Mouse (Mus musculus): ENCODE data around the gene Greb1. TPM values are rescaled to one million over a fixed set of nuclear protein-coding genes. Genes with fewer than 3 reads are reported as not detected.

Gene Greb1
- polyA plus RNA-seq, 1 experiment = not detected

DNA sequence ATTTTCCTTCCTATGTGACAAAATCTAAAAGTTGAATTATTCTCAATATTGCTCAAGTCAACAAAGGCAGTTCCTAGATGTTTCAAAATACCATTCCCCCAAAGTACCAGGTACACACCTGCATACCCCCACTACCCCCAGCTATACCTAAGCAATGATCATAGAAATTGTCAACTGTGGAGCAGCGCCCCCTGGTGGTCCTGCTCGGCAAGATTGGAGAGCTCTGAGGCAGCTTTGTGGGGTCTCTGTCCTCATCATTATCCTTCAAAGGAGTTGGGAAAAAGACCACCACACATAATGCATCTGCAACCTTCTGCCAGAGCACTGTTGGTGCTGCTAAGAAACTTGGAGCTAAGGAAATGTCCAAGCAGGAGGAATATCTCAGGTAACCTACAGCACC is 46.4 kb downstream of the Greb1 start:
- Histone ChIP-seq H3K27ac (ENCODE audit: insufficient read depth, low read depth, low read length) (no peak overlapping the region), H3K4me1 (ENCODE audit: control insufficient read depth, insufficient read depth, low read length) (no peaks in the 10 kb centered on the region), H3K4me3 (ENCODE audit: insufficient read depth, low read depth, low read length) (no peak overlapping the region)
- TF ChIP-seq CTCF (IDR thresholded peaks at IDR 0.05; ENCODE audit: insufficient read depth, low read depth, low read length) (peak; percentile 77), POLR2A (IDR thresholded peaks at IDR 0.05; ENCODE audit: insufficient read depth, low read depth, low read length) (no peak)
- 3% methylated on average over 2 of the region's 2 CpGs for WGBS

DNA sequence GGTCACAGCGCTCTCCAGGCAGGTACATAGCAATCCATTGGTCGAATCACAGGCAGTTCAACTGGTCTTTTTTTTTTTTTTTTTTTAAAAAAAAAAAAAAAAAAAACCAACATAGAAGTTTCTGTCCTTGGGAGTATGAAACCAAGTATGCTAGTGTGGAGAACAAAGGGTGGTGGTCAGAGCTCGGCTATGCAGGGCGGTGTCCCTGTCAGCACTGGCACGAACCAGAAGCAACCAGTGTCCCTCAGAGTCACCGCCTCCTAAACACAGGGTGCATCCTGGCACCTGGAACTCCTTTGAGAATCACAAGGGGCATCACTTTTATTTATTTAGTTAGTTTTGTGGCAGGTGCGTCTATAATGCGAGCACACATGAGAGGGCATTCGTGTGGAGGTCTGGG is 47.1 kb downstream of the Greb1 start:
- WGBS = 88% methylated on average over 9 of the region's 9 CpGs
- Histone ChIP-seq H3K4me3 (ENCODE audit: insufficient read depth, low read depth, low read length) (no peak overlapping the region), H3K27ac (ENCODE audit: insufficient read depth, low read depth, low read length) (no peak overlapping the region), H3K4me1 (ENCODE audit: control insufficient read depth, insufficient read depth, low read length) (no peaks in the 10 kb centered on the region)
- TF ChIP-seq POLR2A (IDR thresholded peaks at IDR 0.05; ENCODE audit: insufficient read depth, low read depth, low read length) (no peak), CTCF (IDR thresholded peaks at IDR 0.05; ENCODE audit: insufficient read depth, low read depth, low read length) (no peak)

DNA sequence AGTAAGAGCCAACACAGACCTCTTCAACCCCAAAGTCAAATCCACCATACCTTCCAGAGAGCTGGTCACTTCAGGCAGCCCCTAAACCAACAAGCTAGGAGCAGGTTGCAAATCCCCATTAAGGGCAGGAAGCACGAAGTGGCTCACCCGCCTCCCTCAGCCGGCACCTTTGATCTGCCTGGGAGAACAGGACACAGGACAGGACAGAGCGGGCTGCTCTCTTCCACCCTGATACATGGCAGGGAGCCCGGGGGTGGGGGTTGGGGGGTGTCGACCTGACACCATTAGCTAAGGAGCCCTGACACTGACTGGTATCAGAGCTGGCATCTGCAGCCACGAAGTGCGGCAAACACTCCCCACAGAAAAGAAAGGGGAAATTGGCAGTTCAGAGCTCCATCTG is 47.6 kb downstream of the Greb1 start:
- Histone ChIP-seq H3K27ac (ENCODE audit: insufficient read depth, low read depth, low read length) (no peak overlapping the region), H3K4me1 (ENCODE audit: control insufficient read depth, insufficient read depth, low read length) (no peaks in the 10 kb centered on the region), H3K4me3 (ENCODE audit: insufficient read depth, low read depth, low read length) (no peak overlapping the region)
- 47% methylated on average over 8 of the region's 8 CpGs for WGBS
- TF ChIP-seq CTCF (IDR thresholded peaks at IDR 0.05; ENCODE audit: insufficient read depth, low read depth, low read length) (no peak), POLR2A (IDR thresholded peaks at IDR 0.05; ENCODE audit: insufficient read depth, low read depth, low read length) (no peak)

DNA sequence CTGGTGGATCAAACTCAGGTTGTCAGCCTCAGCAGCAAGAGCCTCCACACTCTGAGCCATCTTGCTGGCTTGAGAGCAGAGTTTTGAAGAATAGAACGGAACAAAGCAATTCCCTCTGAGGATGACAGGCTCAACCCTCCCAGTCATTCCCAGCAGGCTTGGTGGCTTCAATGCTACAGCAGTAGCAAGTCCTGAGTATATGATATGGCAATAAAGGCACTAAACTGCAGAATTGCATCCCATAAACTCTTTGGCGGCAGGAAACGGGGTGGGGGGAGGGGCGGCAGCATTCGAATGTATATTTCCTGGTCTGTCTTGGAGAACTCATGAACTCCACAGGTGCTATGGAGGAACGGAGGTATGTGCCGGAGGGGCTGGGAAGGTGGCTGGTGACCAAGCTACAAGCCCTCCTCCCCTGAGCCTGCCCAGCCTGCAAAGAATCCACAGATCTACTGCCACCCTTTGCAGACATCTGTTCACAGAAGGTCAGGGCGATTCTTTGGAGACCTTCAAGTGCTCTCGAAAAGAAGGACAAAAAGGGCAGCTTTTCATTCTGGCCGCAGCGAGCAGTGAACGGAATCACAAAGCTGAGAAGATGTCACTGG is 48.3 kb downstream of the Greb1 start:
- Histone ChIP-seq H3K4me3 (ENCODE audit: insufficient read depth, low read depth, low read length) (no peak overlapping the region), H3K4me1 (ENCODE audit: control insufficient read depth, insufficient read depth, low read length) (no peaks in the 10 kb centered on the region), H3K27ac (ENCODE audit: insufficient read depth, low read depth, low read length) (no peak overlapping the region)
- WGBS = 63% methylated on average over 12 of the region's 12 CpGs
- TF ChIP-seq CTCF (IDR thresholded peaks at IDR 0.05; ENCODE audit: insufficient read depth, low read depth, low read length) = no peak
- TF ChIP-seq POLR2A (IDR thresholded peaks at IDR 0.05; ENCODE audit: insufficient read depth, low read depth, low read length) = no peak

DNA sequence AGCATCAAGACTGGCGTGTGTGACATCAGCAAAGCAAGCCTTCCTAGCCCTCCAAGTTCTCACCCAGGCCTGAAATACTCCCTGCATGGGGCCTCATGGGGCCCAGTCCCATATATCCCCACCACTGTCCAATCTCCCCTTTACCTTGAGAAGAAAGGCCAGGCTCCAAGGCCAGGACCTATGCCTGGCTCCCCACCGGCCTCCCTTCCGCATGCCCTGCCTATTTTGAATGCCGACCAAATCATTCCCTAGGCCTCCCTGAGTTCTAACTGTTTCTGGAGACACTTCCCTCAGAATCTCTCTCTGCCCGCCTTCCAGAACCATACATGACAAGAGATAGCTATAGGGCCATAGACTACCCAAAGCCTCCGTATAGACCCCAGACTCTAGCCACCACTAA is 49.1 kb downstream of the Greb1 start:
- WGBS = 97% methylated on average over 6 of the region's 6 CpGs
- no peak for TF ChIP-seq POLR2A (IDR thresholded peaks at IDR 0.05; ENCODE audit: insufficient read depth, low read depth, low read length)
- no peak for TF ChIP-seq CTCF (IDR thresholded peaks at IDR 0.05; ENCODE audit: insufficient read depth, low read depth, low read length)
- Histone ChIP-seq H3K4me3 (ENCODE audit: insufficient read depth, low read depth, low read length) (no peak overlapping the region), H3K4me1 (ENCODE audit: control insufficient read depth, insufficient read depth, low read length) (no peaks in the 10 kb centered on the region), H3K27ac (ENCODE audit: insufficient read depth, low read depth, low read length) (no peak overlapping the region)

DNA sequence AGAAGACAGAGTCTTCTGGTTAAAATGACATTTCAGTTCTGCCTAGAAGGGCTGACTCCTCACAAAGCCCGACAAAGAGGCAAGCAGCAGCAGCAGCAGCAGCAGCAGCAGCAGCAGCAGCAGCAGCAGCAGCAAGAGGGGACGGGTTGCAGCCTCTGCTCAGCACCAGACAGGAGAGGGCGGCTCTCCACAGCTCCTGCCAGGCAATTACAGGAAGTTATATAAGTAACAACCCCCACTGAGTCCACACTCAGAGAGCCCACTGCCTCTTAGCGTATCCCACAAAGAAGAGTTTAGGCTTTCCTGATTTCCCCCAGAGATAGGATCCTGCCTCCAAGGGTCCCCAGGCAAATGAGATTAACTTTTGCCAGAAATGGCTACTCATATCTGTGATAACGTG is 60.6 kb downstream of the Greb1 start:
- Histone ChIP-seq H3K4me1 (ENCODE audit: control insufficient read depth, insufficient read depth, low read length) (peaks cover 3% of the 10 kb centered on the region; the same call in 1 of the 2 replicates), H3K27ac (ENCODE audit: insufficient read depth, low read depth, low read length) (no peak overlapping the region), H3K4me3 (ENCODE audit: insufficient read depth, low read depth, low read length) (peak overlapping the region; percentile 9)
- TF ChIP-seq POLR2A (IDR thresholded peaks at IDR 0.05; ENCODE audit: insufficient read depth, low read depth, low read length) = no peak
- TF ChIP-seq CTCF (IDR thresholded peaks at IDR 0.05; ENCODE audit: insufficient read depth, low read depth, low read length) = no peak
- WGBS = 38% methylated on average over 5 of the region's 5 CpGs

DNA sequence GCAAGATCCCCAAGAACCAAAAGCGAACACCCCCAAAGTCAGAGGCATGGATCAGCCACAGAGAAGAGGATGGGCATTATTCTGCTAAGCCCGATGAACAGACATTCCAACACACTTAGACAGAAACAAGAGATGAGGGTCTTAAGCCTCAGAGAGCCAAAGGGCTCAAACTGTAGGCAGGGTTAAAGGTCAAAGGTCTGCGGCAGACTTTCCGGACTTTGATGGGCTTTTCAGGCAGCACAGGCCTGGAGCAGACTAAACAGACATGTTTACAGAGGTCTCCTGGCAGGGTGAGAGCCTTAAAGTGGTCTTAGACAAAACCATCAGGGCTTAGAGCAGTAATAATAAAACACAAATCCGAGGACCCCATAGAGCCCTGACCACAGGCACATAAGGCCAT is 63.4 kb downstream of the Greb1 start:
- H3K4me1 ChIP-seq (ENCODE audit: control insufficient read depth, insufficient read depth, low read length) = peaks cover 7% of the 10 kb centered on the region
- no peak for TF ChIP-seq POLR2A (IDR thresholded peaks at IDR 0.05; ENCODE audit: insufficient read depth, low read depth, low read length)
- TF ChIP-seq CTCF (IDR thresholded peaks at IDR 0.05; ENCODE audit: insufficient read depth, low read depth, low read length) = no peak
- 76% methylated on average over 5 of the region's 5 CpGs for WGBS
- no peak overlapping the region for H3K4me3 ChIP-seq (ENCODE audit: insufficient read depth, low read depth, low read length)
- no peak overlapping the region for H3K27ac ChIP-seq (ENCODE audit: insufficient read depth, low read depth, low read length)

DNA sequence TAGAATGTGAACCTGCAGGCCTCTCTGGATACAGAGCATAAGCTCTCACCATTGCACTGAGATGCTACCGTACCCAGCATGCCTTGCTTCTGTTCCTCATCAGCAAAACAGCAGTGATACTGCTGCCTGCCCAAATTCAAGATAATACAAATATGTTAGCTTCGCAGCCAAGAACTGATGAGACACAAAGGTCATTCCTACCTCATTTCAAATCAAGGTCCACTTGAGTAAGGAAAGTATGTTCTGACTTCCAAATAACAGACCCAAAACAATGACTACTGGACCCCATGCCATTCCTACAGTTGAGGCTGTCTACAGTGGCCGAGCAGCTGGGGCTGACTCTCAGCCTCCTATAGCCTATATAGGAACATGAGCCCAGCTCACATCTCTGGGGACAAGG is 66.0 kb downstream of the Greb1 start:
- H3K4me1 ChIP-seq (ENCODE audit: control insufficient read depth, insufficient read depth, low read length) = peaks cover 10% of the 10 kb centered on the region
- TF ChIP-seq CTCF (IDR thresholded peaks at IDR 0.05; ENCODE audit: insufficient read depth, low read depth, low read length) (no peak), POLR2A (IDR thresholded peaks at IDR 0.05; ENCODE audit: insufficient read depth, low read depth, low read length) (no peak)
- WGBS = 97% methylated on average over 3 of the region's 3 CpGs
- H3K4me3 ChIP-seq (ENCODE audit: insufficient read depth, low read depth, low read length) = no peak overlapping the region
- no peak overlapping the region for H3K27ac ChIP-seq (ENCODE audit: insufficient read depth, low read depth, low read length)

DNA sequence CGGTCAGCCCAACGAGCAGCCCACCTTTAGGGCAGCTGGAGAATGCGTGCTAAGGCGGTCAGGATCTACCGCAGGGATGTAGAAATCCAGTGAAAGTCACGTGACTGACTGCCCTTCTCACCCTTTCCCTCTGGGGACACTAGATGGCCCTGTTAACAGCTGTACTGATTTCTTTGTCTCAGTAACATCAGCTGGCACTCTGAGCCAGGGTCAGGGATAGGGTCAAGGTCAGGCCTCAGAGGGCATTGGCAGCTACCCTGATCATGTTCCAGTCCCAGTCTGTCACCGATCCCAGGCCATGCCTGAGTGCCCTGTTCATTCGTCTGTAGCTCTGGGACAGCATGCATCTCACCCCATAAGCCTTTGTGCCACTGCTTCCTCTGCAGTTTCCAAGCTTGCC is 66.7 kb downstream of the Greb1 start:
- Histone ChIP-seq H3K4me1 (ENCODE audit: control insufficient read depth, insufficient read depth, low read length) (peaks cover 10% of the 10 kb centered on the region), H3K27ac (ENCODE audit: insufficient read depth, low read depth, low read length) (no peak overlapping the region), H3K4me3 (ENCODE audit: insufficient read depth, low read depth, low read length) (no peak overlapping the region)
- WGBS = 89% methylated on average over 8 of the region's 8 CpGs
- no peak for TF ChIP-seq CTCF (IDR thresholded peaks at IDR 0.05; ENCODE audit: insufficient read depth, low read depth, low read length)
- no peak for TF ChIP-seq POLR2A (IDR thresholded peaks at IDR 0.05; ENCODE audit: insufficient read depth, low read depth, low read length)
